Mouse (Mus musculus) WW6 (cell line): Measurements from ENCODE around the gene Slc2a8.

Source experiments
- DNase-seq: peaks from one replicate; pipeline ENCODE4 v3.0.0-alpha.2; 2013; ENCODE audit warnings: low read depth, low spot score

Gene Slc2a8

DNA sequence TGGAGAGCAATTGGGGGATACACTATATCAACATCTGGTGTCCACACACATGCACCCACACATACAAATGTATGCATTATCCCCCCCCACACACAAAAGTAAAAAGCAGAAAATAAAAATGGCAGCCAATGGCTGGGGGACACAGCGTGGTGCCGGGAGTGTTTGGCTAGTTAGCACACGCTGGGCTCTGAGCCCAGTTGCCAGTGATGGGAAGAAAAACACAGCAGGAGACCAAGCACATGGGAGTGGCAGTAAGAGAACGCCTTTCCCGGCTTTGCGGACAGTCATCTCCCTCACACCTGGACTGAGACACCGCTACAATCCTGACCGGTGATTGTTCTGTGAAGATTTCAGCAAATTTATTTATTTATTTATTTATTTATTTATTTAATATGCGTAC is 10.6 kb downstream of the Slc2a8 start:
- no peak for DNase-seq

- no peak for DNase-seq
These were observed 12.6 kb downstream of the Slc2a8 start for GRCm38 (mm10) chr2:32969326-32969725.

- no peak for DNase-seq
These were observed 13.8 kb downstream of the Slc2a8 start for GRCm38 (mm10) chr2:32968024-32968614.

- no peak for DNase-seq
These were observed 14.9 kb downstream of the Slc2a8 start for GRCm38 (mm10) chr2:32966689-32967631.

- DNase-seq, result no peak
These were observed 15.6 kb downstream of the Slc2a8 start for GRCm38 (mm10) chr2:32966184-32966688.

GRCm38 (mm10) chr2:32965511-32966183 is 16.2 kb downstream of the Slc2a8 start:
- no peak for DNase-seq

GRCm38 (mm10) chr2:32964659-32965457 is 17.0 kb downstream of the Slc2a8 start:
- DNase-seq, result no peak

DNA sequence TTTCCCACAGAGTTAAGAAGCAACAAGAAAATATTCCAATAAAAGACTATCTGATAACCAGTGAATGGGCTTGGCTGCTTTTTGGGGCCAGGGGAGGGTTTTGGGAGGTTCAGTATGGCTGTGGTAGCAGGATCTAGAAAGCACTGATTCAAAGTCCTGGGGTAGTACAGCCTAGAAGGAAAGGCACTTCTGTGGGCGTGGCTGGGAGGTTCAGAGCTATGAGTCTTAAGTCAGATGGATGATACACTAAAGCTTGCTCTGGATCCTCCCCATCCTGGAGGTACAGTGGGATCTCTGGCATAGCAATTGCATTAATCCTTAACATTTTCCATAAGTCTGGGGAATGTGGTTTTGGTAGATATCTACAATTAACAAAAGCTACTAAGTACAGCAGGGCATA is 17.9 kb downstream of the Slc2a8 start:
- DNase-seq, result no peak

- no peak for DNase-seq
These were observed 18.3 kb downstream of the Slc2a8 start for GRCm38 (mm10) chr2:32963544-32963943.

- DNase-seq, result no peak
These were observed 19.0 kb downstream of the Slc2a8 start for GRCm38 (mm10) chr2:32962875-32963220.

DNA sequence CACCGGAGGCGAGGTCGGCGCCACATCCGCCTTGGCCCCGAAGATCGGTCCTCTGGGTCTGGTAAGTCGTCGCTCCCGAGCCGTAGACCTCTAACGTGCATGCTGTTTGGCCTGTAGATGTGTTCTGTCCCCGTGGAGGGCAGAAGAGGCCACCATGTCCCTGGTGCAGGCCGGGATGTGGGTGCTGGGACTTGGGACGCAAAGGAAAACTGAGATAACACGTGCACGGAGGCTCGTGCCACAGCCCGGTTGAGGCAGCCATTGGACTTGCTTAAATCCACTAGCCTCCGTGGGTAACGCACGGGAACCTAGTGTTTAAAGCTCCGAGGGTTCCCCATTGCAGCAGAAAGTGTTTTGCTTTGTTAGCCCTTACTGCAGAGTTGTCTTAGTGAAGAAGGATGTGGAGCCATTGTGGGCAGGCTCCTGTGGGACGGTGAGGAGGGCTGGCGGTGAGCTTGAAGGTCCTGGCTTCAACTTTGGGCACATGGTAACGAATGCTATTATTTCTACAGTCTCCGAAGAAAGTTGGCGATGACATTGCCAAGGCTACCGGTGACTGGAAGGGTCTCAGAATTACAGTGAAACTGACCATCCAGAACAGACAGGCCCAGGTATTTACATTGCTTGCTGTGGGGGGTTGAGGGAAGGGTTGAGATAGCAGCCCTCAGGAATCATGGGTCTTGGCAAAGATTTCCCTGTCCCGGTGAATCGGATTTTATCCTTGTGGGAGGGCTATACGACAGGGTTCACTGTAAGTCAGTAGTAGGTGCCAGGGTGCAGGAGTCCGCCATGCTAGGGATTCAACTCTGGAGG is 19.6 kb downstream of the Slc2a8 start:
- no peak for DNase-seq

DNA sequence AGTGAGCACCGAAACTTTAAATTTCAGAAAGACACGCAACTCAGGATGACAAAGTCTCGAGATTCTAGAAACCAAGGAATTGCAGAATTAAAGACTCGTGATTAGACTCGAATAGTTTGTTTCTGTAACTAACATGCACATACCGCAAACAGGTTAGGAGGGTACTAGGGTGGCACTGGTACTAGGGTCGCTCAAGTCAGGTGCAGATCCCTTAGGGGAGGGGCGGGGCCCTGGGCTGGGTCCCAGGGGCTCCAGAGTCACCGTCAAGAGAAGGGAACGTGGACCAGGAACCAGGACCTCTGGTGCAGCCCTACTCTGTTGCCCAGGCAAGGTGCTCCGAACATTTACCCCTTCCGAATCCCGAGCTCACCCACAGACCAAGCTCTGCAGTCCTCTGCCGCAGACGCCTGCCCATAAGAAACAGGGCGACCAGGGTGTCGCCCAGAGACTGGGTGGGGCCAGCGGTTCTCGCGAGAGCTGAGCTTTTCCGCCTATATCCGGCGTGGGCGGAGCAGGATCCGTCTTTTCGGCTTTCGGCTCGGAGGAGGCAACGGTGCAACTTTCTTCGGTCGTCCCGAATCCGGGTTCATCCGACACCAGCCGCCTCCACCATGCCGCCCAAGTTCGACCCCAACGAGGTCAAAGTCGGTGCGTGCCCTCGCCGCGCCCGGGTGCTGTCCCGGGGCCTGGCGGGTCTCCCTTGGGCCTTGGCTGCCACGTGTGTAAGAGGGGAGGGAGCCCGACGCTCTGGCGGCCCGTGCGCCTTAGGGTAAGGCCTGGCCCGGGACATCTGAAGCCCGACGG is 20.5 kb downstream of the Slc2a8 start, which contains the start of the genes Rpl12 and Lrsam1:
TSS of gene Rpl12 (plus strand) at position 368 of the 804 bp plus-strand sequence.
TSS of gene Lrsam1 (minus strand) at position 423 of the 804 bp plus-strand sequence.
- peak; percentile 74 for DNase-seq

DNA sequence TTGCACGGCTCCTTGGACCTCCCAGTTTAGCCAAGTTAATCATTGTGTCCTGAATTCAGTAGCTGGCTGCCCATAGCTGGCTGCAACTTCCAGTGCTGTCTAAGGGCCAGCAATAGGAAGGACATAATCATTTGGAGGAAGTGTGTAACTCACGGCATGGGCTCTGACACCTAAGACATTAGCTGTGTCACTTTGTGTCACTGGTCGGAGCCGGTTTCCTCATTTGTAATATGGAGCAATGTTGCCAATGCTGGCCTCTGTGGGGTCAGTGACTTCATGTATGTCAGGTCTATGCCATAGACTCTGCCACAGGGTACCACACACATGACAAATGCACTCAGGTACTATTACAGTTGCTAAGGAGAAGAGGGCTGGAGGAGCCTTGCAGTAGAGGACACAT is 21.6 kb downstream of the Slc2a8 start:
- no peak for DNase-seq

GRCm38 (mm10) chr2:32957344-32957743 is 24.5 kb downstream of the Slc2a8 start:
- no peak for DNase-seq

- no peak for DNase-seq
These were observed 27.3 kb downstream of the Slc2a8 start for GRCm38 (mm10) chr2:32954581-32954980.

DNA sequence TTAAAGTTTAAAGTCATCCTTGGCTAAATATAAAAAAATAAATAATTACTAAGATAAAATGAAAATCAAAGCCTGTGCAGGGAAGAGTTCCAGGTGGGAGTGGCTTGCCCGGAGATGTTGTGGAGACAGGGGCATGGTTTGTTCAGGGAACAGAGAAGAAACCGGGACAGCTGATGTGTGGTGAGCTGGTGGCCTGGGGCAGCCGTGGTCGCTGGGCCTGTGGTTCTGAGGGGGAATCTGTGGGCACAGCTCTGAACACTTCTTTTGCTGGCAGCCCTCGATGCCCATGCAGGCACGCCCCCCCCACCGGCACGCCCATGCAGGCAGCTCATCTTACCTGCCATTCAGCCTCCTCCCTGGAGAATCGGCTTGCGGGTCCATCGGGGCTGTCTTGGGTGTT is 34.4 kb downstream of the Slc2a8 start:
- DNase-seq, result no peak

GRCm38 (mm10) chr2:32940483-32940882 is 41.4 kb downstream of the Slc2a8 start:
- DNase-seq, result no peak

DNA sequence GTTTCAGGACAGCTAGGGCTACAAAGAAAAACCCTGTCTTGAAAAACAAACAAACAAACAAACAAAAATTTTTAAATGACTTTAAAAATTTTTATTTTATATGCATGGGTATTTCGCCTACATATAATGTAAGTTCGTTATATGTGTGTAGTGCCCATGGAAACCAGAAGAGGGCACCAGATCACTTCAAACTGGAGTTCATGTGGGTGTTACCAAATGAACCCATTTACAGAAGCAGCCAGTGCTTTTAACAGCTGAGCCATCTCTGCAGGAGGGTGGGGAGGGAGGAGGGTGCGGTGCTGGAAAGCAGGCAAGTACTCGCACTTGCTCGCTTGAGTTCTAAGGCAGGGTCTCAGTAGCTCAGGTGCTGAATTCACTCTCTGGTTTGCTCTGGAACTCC is 42.5 kb downstream of the Slc2a8 start:
- peak; percentile 83 for DNase-seq

DNA sequence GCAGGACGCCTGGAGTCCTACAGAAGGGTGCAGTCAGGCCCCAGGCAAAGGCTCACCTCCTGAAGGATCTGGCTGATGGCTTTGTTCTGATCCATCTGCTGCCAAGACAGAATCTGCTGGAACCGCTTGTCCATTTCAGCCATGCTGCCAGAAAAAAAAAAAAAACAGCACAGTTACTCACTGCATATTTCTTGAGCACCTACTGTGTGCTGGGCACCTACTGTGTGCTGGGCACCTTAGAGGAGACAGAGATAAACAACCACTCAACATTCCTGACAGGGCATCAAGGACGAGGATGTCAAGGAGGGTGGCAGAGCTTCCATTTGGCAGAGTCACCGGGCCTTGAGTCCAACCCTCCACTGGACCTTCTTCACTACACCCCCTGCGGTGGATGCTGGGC is 43.1 kb downstream of the Slc2a8 start:
- no peak for DNase-seq

DNA sequence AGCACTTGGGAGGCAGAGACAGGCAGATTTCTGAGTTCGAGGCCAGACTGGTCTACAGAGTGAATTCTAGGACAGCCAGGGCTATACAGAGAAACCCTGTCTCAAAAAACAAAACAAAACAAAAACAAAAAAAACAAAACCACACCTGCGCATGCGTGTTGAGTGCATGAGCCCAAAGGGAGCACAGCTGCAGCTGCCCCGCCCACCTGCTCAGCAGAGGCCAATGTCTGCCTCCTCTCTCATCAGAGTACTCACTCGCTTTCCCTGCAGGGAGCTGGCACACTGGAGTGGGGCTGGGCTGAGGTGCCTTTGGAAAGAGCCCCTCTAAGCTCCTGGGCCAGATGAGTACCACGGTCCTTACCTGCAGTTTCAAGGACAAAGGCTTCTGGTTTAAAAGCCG is 50.2 kb downstream of the Slc2a8 start:
- DNase-seq, result no peak
